Mouse (Mus musculus): ENCODE measurements around the gene Fam20a. TPM values are rescaled to one million over a fixed set of nuclear protein-coding genes. Genes with fewer than 3 reads are reported as not detected.
A peak's percentile ranks its signal among the peaks of the same experiment; 100 is the strongest.

The Fam20a gene
- 10 to 100 TPM; 14.3 to 15.0 TPM for total RNA-seq (2021)

DNA sequence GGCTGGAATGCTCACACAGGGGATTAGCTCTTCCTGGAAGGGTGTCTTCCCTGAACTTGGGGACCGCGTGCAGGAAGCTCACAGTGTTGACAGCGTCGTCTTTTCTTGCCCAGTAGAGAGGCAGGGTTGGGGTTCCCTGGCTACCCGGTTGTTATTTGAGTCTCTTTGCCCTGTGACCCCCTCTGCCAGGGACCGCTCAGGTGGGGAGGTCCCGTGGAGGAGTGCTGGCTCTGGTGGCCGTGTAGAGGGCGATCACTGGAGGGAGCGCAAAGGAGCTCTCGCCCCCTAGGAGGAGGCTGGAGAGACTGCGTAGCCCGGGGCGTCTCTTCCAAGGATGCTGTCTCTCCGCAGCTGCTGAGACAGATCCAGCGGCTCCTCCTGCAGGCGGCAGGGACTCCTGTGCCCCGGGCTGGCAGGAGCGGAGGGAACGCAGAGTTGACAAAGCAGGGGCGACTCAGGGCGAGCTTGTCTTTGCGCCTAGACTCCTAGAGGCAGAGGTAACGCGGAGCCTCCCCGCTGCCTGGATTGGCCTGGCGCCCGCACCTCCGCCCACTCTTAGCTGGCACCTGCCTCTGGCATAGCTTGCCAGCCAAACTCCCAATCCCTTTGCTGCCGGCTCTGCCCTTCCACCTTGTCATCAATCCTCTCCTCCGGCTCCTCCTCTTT is at the start of gene Fam20a:
Gene Fam20a, minus strand, starts transcription at position 499 of the 666 bp plus-strand sequence.
- peak; percentile 67 to 68 for DNase-seq (ENCODE audit: extremely low spot score in 1 of 2, low spot score in 1 of 2)

DNA sequence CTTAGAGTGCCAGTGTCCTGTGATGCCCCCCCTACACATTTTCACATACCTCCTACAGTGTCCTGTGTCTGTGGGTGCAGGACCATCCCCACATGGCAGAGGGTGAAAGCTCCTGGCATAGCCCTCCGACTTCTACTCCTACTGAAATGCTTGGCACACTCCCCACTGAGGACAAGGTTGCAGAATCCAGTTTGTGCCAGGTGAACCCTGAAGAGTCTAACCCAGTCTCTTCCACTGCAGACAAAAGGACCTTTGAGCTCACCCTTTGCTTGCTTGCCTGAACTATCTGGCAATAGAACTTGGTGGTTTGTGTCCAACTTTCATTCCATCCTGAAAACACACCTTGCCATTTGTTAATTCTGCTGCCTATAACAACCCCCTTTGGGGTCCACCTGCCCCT is 49.3 kb upstream of the Fam20a start:
- no peak for DNase-seq (ENCODE audit: extremely low spot score in 1 of 2, low spot score in 1 of 2)

DNA sequence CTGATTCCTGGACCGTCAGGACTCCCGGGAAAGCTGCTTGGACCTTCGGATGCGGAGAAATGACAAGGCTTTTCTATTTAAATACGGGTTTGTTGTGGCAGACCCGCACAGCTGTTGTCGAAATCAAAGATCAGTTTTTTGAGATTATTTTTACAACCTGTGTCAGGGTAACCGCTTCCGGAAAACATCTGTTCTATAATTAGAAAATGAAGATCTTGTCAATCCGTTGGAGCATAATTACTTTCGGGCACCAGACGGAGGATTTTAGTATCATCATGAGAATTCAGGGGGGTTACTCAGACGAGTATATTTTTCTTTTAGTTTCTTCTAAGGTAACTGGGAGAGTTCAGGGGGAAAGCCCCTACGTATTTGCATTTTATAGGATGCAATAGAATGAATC is 48.1 kb upstream of the Fam20a start:
- DNase-seq (ENCODE audit: extremely low spot score in 1 of 2, low spot score in 1 of 2), result no peak

DNA sequence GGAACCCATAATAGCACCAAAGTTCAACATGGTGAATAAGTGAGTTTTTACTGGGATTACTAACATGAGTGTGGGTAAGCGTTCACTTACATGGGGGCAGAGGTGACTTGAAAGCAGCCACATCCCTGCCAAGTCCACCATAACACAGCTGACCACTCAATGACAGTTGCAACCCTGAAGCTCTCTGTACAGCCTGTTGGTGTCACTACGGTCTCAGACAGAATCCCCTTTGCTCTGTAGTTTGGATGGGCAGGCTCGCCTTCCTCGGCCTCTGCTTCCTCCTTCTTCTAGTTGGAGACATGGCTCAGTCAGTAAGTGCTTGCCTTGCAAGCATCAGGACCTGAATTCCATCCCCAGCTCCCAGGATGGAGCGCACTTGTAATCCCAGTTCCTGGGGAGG is 47.0 kb upstream of the Fam20a start:
- DNase-seq (ENCODE audit: extremely low spot score in 1 of 2, low spot score in 1 of 2), result no peak

DNA sequence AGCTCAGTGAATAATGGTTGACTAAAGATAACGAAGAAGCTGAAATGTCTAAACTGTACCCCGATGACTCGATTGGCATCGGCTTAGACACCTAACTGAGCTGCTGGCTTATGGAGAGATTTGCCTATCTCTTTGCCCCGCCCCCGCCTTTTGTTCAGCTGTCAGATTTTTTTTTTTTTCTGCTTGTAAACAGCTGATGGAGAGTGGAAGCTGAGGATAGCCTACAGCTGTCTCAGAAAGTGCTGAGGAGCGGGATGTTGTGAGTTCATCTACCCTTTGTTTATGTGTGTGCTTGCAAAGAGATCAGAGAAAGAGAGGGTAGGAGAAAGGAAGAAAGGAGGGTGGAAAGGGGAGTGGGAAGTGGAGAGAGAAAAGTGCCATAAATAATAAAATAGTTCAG is 38.0 kb upstream of the Fam20a start:
- no peak for DNase-seq (ENCODE audit: extremely low spot score in 1 of 2, low spot score in 1 of 2)

DNA sequence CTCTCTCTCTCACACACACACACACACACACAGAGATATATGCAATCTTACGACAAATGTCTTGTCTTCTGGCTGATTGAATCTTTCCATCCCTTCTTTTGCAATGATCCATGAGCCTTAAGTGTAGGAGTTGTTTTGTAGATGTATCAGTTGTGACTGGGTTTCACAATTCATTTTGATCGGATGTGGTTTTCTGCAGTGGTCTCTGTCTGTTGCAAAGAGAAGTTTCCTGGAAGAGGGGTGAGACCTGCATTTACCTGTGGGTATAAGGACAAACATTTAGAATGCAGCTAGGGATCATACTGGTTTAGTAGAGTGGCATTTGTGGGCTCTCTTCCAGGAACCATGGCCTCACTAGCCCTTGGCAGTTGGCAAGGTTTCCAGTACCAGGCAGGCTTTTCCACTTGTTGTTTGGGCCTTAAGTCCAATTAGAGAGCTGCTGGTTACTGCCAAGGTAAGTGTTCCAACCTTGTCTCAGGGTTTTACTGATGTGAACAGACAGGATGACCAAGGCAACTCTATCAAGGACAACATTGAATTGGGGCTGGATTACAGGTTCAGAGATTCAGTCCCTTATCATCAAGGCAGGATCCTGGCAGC is 36.6 kb upstream of the Fam20a start:
- no peak for DNase-seq (ENCODE audit: extremely low spot score in 1 of 2, low spot score in 1 of 2)

DNA sequence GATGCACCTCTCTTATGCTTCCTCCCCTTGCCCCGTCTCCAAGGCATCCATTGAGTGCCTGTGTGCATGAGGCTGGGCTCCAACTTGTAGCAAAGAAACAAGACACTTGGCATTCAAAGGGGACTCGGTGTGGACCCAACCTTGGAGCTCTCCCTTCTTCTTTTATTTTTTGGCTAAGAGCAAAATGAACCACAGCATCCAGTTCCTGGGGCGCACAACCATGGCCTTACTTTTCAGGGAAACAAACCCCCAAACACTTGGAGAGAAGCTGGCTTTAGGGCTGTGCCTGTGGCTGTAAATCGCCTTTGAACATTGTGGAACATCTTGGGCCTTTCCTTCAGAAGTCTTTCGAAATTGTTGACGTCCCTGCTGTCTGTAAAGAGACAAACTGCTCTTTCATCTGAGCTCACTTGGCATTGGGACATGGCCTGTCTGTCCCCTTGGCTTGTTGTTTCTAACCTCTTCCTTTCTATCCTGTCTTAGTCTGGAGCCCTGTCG is 32.1 kb upstream of the Fam20a start:
- no peak for DNase-seq (ENCODE audit: extremely low spot score in 1 of 2, low spot score in 1 of 2)

DNA sequence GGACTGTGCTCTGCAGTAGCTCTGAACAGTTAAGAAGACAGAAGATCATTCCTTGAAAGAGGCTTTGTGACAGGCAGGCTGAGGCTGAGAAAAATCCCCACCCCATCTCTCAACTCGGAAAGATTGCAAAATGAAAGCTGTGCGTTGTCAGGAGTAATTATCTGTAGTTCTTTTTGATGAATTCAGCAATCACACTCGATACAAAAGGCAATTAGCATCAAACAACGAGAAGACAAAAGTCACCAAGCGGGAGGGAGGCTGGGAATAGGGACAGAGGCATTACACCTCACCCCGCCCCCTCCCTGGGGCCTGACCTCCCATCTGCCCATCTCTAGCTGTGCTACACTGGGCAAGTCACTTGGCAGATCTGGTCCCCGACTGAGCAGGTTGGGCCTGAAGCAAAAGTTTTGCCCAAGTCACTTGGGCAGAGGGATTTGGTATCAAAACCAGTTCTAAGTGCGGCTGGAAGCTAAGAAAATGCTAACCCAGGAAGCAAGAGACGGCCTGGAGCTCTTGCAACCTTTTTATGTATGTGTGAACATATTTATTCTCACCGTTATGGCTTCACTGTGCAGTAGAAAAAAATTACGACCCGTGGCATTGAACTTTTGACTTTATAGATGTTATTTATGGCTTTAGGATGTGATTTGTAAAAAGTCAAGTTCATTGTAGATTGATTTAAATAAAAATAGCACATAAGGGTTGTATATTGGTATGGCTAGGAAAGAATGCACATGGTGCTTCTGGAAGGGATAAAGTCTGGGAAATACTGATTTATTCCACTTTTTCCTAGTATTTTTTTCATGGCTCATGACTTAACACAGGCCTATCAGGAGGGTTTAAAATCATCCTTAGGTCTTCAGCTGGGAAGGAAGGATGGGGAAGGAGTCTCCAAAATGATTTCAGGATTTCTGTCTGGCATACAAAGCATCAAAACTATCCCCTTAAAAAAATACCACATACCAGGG is 29.8 kb upstream of the Fam20a start:
- DNase-seq (ENCODE audit: extremely low spot score in 1 of 2, low spot score in 1 of 2), result no peak

DNA sequence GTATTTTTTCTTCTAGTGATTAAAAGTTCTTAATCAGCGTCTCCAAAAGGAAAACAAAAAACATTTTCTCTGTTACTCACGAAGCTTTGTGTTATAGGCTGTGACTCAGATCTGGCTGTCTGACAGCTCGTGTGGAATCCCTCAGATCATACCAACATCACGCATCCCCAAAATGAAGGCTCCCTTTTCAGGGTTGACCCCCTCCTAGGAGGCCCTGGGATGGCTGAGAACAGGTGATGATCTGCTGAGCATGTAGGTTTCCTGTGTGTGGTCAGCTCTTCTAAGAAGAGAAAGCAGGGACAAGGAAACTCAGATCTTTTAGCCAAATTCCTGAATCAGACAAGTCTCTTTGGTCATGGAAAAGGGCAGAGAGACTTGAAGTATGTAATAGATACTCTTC is 23.1 kb upstream of the Fam20a start:
- no peak for DNase-seq (ENCODE audit: extremely low spot score in 1 of 2, low spot score in 1 of 2)

DNA sequence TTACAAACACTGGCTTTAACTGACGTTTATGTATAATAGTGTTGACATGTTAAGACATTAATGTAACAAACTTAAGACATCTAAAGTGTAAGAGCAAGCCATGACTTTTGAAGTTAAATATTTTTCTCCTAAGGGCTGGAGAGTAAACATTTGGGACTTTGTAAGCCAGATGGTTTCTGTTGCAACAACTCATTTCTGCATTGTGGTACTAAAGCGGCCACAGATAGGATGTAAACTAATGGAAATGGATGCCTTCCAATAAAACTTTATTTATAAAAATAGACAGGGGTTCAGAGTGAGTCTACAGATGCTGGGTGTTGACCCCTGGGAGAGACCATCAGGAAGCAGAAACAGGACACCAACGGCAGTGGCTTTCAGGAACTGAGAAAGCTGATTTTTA is 15.9 kb upstream of the Fam20a start:
- no peak for DNase-seq (ENCODE audit: extremely low spot score in 1 of 2, low spot score in 1 of 2)

DNA sequence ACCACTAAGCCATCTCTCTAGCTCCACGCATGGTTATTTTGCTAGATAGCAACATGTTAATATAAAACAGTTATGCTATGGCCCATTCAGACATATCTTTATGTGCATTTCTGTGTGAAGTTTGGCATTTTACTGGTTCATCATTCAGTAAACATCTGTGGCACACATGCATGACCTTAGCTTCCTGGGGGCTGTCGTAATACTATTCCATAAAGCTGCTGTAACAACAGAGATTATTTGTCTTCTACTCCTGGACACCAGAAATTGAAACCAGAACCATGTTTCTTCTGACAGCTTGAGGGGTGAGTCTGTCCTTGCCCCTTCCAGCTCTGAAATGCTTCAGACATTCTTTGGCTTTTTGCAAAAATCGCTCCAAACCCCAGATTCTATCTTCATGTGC is 14.3 kb upstream of the Fam20a start:
- no peak for DNase-seq (ENCODE audit: extremely low spot score in 1 of 2, low spot score in 1 of 2)

DNA sequence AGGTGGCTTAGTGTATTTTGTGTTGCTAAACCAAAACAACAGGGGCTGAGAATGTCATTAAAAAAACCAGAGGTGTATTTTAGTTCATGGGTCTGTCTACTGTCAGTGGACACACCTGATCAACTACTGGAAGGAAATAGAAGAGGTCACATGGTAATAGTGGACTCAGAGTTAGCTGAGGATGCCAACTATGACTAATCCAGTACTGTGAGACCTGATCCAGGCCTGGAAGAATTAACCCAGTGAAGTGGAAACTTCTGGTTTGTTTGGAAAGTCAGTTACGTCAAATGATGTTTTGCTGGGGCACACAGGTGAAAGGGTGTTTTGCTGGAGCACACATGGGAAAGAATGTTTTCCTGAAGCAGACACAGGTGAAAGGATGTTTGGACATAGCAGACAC is 12.3 kb upstream of the Fam20a start:
- DNase-seq (ENCODE audit: extremely low spot score in 1 of 2, low spot score in 1 of 2), result no peak

DNA sequence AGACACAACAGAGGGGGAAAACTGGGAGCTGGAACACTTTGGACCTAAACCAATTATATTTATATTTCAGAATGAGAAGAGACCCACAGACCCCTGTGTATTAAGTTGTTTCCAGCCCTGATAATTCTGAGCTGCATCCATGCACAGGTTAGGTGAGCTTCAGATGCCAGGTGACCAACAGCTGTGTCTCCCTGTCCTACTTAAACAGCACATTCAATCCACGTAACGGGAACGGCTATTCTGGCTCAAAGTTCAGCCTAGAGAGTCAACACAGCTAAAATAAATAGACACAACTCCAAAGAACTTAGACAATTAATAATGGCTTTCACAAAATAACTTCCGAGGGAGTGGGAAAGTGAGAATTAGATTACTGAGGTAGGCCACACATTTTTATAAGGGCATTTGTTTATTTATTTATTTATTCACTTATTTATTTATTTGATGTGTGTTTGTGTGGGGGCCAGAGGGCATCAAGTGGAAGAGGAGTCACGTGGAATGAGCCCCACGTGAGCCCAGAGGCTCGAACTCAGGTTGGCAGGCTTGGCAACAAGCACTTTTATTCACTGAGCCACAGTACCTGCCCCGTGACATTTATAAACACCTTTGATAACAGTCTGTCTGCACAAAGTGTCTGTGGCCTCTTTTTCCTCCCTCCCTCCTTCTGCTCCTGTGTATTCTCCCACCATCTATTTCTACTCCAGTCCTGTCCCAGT is 10.8 kb upstream of the Fam20a start:
- DNase-seq (ENCODE audit: extremely low spot score in 1 of 2, low spot score in 1 of 2), result no peak

DNA sequence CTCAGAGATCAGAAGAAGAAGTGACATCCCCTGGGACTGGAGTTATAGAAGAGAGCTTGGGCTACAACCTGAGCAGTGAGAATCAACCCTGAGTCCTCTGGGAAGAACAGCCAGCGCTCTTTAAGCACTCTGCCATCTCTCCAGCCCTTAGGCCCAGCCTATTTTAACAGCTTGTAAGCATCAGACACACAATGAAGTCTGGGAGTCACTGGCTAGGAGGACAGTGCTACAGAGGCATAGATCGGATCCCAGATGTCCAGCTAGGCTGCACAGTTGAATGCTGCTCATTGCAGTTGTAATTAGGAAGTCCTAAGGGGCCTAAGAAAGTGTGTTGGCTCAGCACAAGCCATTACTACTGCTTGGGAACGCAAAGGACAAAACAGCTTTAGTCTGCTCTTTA is 6.3 kb upstream of the Fam20a start:
- no peak for DNase-seq (ENCODE audit: extremely low spot score in 1 of 2, low spot score in 1 of 2)

DNA sequence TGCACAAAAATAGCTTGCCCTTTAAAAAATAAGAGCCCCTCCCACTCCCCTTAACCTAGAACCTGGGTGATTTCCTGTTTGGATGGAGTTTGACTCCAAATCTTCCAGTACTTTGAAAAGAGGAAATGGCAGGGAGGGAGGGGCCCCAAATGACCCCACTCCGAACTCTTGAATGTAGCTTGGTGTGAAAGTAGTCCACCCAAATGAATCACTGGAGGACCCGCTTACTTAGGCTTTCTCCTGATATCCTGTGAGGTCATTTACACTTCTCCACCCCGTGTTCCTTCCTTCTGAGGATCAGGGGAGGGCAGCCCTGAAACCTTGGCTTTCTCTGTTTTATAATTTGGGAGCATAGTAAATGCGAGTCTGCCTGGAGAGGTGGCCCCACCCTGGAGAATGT is 632 bp upstream of the Fam20a start:
- DNase-seq (ENCODE audit: extremely low spot score in 1 of 2, low spot score in 1 of 2), result no peak

DNA sequence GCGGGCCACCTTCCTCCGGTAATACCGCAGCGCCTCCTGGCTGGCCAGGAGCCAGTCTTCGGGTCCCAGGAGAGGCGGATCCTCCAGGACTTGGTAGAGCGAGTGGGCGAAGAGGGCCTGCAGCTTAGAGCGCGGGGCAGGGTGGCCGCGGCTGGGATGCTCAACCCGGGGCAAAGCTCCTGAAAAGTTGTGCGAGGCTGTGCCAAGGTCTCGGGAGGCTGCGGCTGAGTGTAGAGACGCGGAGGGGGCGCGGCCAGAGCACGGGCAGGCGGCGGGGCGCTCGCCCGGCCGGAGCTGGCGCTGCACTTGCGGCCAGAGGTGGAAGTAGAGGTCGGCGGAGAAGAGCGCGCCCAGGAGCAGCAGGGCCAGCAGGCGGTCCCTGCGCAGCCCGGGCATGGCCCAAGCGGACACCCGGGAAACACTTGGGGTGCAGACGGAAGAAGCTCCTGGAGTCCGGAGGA is 729 bp downstream of the Fam20a start:
- DNase-seq (ENCODE audit: extremely low spot score in 1 of 2, low spot score in 1 of 2), result peak in 1 of 2 experiments; percentile 5

DNA sequence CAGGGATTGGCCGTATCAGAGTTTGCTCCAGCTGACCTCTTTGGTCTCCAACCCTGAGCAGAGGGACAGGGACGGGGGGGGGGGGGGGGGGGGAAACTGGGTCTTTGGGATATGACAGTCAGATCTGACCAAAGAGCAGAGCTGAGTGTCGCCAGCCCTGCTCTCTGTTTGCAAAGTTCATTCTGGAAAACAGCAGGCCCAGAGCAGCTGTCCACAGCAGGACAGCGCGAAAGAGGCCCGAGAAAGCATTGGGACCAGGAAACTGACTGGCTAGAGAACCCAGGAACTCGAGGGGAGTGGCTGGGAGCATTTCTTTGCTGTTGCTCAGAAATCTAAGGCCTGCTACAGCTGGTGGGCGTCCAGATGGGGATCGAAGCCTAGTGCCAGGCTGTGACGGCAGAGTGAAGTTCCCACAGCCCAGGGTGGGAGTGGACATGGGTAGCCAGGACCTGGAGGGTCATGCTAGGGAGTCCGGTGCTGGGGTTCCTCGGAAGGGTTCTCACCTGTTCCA is 1.2 kb downstream of the Fam20a start:
- DNase-seq (ENCODE audit: extremely low spot score in 1 of 2, low spot score in 1 of 2), result no peak

DNA sequence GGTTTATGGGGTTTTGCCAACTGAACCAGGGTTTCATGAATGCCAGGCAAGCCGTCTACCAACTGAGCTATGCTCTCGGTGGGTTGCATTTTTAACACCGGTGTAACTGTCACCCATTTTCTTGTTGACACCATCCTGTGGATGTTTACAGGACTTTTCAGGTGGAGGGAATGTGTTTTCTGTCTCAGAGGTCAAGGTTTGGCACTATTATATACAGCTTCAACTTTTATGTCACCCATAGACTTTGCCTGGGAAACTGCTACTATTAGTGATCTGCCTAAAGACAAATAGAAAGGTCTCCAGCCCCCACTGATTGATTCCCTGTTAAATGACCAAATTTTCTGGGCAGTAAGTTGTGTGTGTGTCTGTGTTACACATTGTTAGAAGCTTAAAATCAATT is 2.7 kb downstream of the Fam20a start:
- no peak for DNase-seq (ENCODE audit: extremely low spot score in 1 of 2, low spot score in 1 of 2)

DNA sequence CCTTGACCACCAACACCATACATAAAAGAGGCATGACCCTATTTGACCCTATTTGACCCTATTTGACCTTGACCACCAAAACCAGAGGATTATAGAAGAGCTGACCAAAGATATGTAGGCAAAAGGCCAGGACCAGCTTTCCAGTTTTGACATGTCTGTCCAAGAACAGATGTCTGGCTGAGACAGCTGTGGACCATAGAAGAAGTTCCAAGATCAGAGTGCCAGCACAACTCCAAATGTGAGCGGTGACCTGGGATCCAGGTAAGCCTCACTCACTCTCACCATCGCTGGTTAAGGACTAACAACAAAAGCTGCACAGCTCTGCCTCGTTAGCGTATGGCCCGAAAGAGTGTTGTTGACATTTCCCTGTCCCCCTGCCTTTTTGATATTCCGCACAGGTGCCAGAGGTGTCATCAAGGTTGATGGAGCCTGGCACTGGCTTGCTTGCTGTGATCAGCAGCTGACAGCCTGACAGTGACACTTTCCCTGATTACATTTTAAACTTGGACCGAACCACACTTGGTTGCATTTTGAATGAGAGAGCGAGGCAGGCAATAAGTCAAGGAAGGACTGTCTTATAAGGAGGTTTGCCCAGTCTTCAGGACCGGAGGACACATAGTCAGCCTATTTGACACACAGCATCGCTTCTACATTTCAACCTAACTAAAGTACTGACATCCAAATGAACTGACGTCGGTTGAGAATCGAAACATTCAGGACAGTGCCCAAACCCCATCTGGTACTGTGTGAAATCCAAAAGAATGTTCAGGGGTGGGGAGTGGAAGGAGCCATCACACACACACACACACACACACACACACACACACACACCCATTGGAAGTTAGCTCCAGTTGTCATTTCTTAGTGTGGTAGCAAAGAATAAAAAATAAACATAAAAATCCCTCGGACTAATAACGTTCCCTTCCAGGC is 3.8 kb downstream of the Fam20a start:
- DNase-seq (ENCODE audit: extremely low spot score in 1 of 2, low spot score in 1 of 2), result no peak
